ENCODE assay signal across 17 mouse cellular contexts in genomic region chr10:39908768-39909441, GRCm38 (mm10). TPM values are rescaled to one million over a fixed set of nuclear protein-coding genes. Genes with fewer than 3 reads are reported as not detected.
DNase-seq lines count a peak whose midpoint lies in the region; ATAC-seq and TF ChIP-seq lines count a peak whose summit lies in the region.
"Had no signal": no experiment of that assay in that cellular context is flagged by ENCODE, and none has a peak within 500 bp of the region (broad histone marks: within the 10 kb centered on the region; RNA-seq: fewer than 3 reads in every experiment).

No protein-coding gene starts in this region.

- peak overlapping the region; percentile 48 for H3K4me2 ChIP-seq in heart, embryonic 14.5 days (ENCODE audit: low read length)
- peak overlapping the region; percentile 14; the same call in 1 of the 2 replicates for H3K4me2 ChIP-seq in intestine, embryonic 15.5 days (replicated peaks)
- 0 out of 2 replicates have a peak overlapping the region, but pooled peaks have one; percentile 9 for H3K4me2 ChIP-seq in stomach, postnatal 0 days (replicated peaks; ENCODE audit: low read depth)
- H3K4me2 ChIP-seq in kidney, embryonic 16.5 days (replicated peaks; ENCODE audit: low read depth, low read length) = no peak overlapping the region
- H3K4me2 ChIP-seq: kidney, embryonic 15.5 days had no signal

- ATAC-seq in heart, embryonic 14.5 days (ENCODE audit: insufficient number of reproducible peaks, insufficient read depth, low FRiP score, low read depth) = no peak
- peak; percentile 18; the same call in 1 of the 2 replicates for ATAC-seq in intestine, embryonic 15.5 days
- no peak for ATAC-seq in stomach, postnatal 0 days (ENCODE audit: low FRiP score, low TSS enrichment)
- no peak for ATAC-seq in kidney, embryonic 16.5 days (ENCODE audit: low FRiP score, low TSS enrichment)
- ATAC-seq: Patski had no signal

- TF ChIP-seq EP300 in stomach, postnatal 0 days (optimal IDR thresholded peaks at IDR 0.05) = no peak

- no peaks in the 10 kb centered on the region for H3K36me3 ChIP-seq in heart, embryonic 14.5 days (ENCODE audit: control insufficient read depth, insufficient read depth, low read length)
- no peaks in the 10 kb centered on the region for H3K36me3 ChIP-seq in spleen, adult 2 months (ENCODE audit: control insufficient read depth, insufficient read depth, low read length)
- no peaks in the 10 kb centered on the region for H3K36me3 ChIP-seq in intestine, embryonic 15.5 days
- H3K36me3 ChIP-seq in stomach, postnatal 0 days (ENCODE audit: control insufficient read depth, insufficient read depth, low read length) = no peaks in the 10 kb centered on the region
- no peaks in the 10 kb centered on the region for H3K36me3 ChIP-seq in kidney, embryonic 16.5 days (ENCODE audit: insufficient read depth, low read length)
- H3K36me3 ChIP-seq: kidney, embryonic 15.5 days had no signal

- DNase-seq in heart, postnatal 10 days = no peak
- DNase-seq in spleen, adult 2 months (ENCODE audit: low read depth in 1 of 2, low spot score in 2 of 2) = no peak
- no peak for DNase-seq in spleen, postnatal 36 days (ENCODE audit: low spot score in 2 of 2)
- DNase-seq in stomach, postnatal 0 days (ENCODE audit: low spot score) = no peak
- DNase-seq in left cerebral cortex, adult 2 months (ENCODE audit: extremely low spot score in 1 of 2, low spot score in 2 of 2) = no peak
- DNase-seq: adrenal gland, adult 8-10 months; heart, adult 18-20 months; lung, postnatal 4 days had no signal

- intact Hi-C loops in heart, postnatal 10 days (cut with DNase I) = no loop called here
- intact Hi-C loops in left cerebral cortex, adult 2 months (cut with DNase I) = no loop called here

- no peak for TF ChIP-seq POLR2A in spleen, adult 2 months (IDR thresholded peaks at IDR 0.05; ENCODE audit: low read depth, low read length)

- H3K9me3 ChIP-seq in heart, embryonic 14.5 days (ENCODE audit: control insufficient read depth, low read length) = no peaks in the 10 kb centered on the region
- no peaks in the 10 kb centered on the region for H3K9me3 ChIP-seq in intestine, embryonic 15.5 days
- H3K9me3 ChIP-seq in stomach, postnatal 0 days (ENCODE audit: control insufficient read depth, low read length) = no peaks in the 10 kb centered on the region
- H3K9me3 ChIP-seq in kidney, embryonic 16.5 days (ENCODE audit: low read length) = no peaks in the 10 kb centered on the region
- H3K9me3 ChIP-seq: kidney, embryonic 15.5 days had no signal

- no peaks in the 10 kb centered on the region for H3K27me3 ChIP-seq in heart, embryonic 14.5 days (ENCODE audit: control insufficient read depth, insufficient read depth, low read length)
- no peaks in the 10 kb centered on the region for H3K27me3 ChIP-seq in spleen, adult 2 months (ENCODE audit: control insufficient read depth, insufficient read depth, low read length)
- no peaks in the 10 kb centered on the region for H3K27me3 ChIP-seq in intestine, embryonic 15.5 days (replicated peaks)
- no peaks in the 10 kb centered on the region for H3K27me3 ChIP-seq in stomach, postnatal 0 days (ENCODE audit: control insufficient read depth, insufficient read depth, low read length)
- H3K27me3 ChIP-seq in kidney, embryonic 16.5 days (ENCODE audit: insufficient read depth, low read length) = no peaks in the 10 kb centered on the region
- H3K27me3 ChIP-seq: kidney, embryonic 15.5 days; Patski had no signal

- no peak overlapping the region for H3K27ac ChIP-seq in heart, embryonic 14.5 days (replicated peaks in 1 of 2; ENCODE audit: control insufficient read depth in 1 of 2, insufficient read depth in 1 of 2, low read depth in 2 of 2, low read length in 2 of 2)
- no peak overlapping the region for H3K27ac ChIP-seq in spleen, adult 2 months (ENCODE audit: insufficient read depth, low read length)
- H3K27ac ChIP-seq in intestine, embryonic 15.5 days = 0 out of 2 replicates have a peak overlapping the region, but pooled peaks have one; percentile 17
- no peak overlapping the region for H3K27ac ChIP-seq in stomach, postnatal 0 days (replicated peaks)
- H3K27ac ChIP-seq in left cerebral cortex, adult 2 months = no peak overlapping the region
- no peak overlapping the region for H3K27ac ChIP-seq in kidney, embryonic 16.5 days (ENCODE audit: low read length)
- H3K27ac ChIP-seq: kidney, embryonic 15.5 days had no signal

- no peak for TF ChIP-seq CTCF in spleen, adult 2 months (IDR thresholded peaks at IDR 0.05; ENCODE audit: extremely low read depth, insufficient read depth, insufficient read length, insufficient replicate concordance)
- TF ChIP-seq CTCF in stomach, postnatal 0 days (IDR thresholded peaks at IDR 0.05; ENCODE audit: low read depth) = no peak
- no peak for TF ChIP-seq CTCF in left cerebral cortex, adult 2 months (IDR thresholded peaks at IDR 0.05)

- peak overlapping the region; percentile 18 to 20; a peak in 2 of 4 replicates for H3K4me3 ChIP-seq in heart, embryonic 14.5 days (ENCODE audit: control insufficient read depth in 1 of 2, insufficient read depth in 1 of 2, low read depth in 1 of 2, low read length in 2 of 2)
- peak overlapping the region; percentile 43; the same call in 1 of the 2 replicates for H3K4me3 ChIP-seq in spleen, adult 2 months (ENCODE audit: extremely low read depth, insufficient read depth, insufficient read length)
- no peak overlapping the region for H3K4me3 ChIP-seq in intestine, embryonic 15.5 days (replicated peaks)
- H3K4me3 ChIP-seq in stomach, postnatal 0 days (ENCODE audit: low read depth, low read length) = no peak overlapping the region
- H3K4me3 ChIP-seq in left cerebral cortex, adult 2 months = no peak overlapping the region
- no peak overlapping the region for H3K4me3 ChIP-seq in kidney, embryonic 16.5 days (ENCODE audit: low read length)
- H3K4me3 ChIP-seq: kidney, embryonic 15.5 days had no signal

- H3K9ac ChIP-seq in heart, embryonic 14.5 days (ENCODE audit: low read length) = no peak overlapping the region; the same call in 1 of the 2 replicates
- no peak overlapping the region for H3K9ac ChIP-seq in intestine, embryonic 15.5 days
- no peak overlapping the region for H3K9ac ChIP-seq in stomach, postnatal 0 days (ENCODE audit: low read length)
- H3K9ac ChIP-seq in kidney, embryonic 16.5 days (replicated peaks; ENCODE audit: low read length) = no peak overlapping the region
- H3K9ac ChIP-seq: kidney, embryonic 15.5 days had no signal

- H3K4me1 ChIP-seq in heart, embryonic 14.5 days (ENCODE audit: control insufficient read depth in 2 of 2, insufficient read depth in 2 of 2, low read length in 2 of 2) = no peaks in the 10 kb centered on the region
- H3K4me1 ChIP-seq in spleen, adult 2 months (ENCODE audit: control insufficient read depth, insufficient read depth, insufficient read length) = no peaks in the 10 kb centered on the region
- H3K4me1 ChIP-seq in intestine, embryonic 15.5 days (replicated peaks) = 0 out of 2 replicates have a peak, but pooled peaks cover 3% of the 10 kb centered on the region
- no peaks in the 10 kb centered on the region for H3K4me1 ChIP-seq in stomach, postnatal 0 days (replicated peaks; ENCODE audit: control insufficient read depth, insufficient read depth)
- H3K4me1 ChIP-seq in kidney, embryonic 16.5 days (ENCODE audit: insufficient read depth, low read length) = peaks cover 6% of the 10 kb centered on the region

- 46% methylated on average over 13 of the region's 13 CpGs for WGBS in heart, embryonic 14.5 days
- WGBS in spleen, adult 2 months = 54% methylated on average over 13 of the region's 13 CpGs
- 58% methylated on average over 13 of the region's 13 CpGs for WGBS in intestine, embryonic 15.5 days
- WGBS in stomach, postnatal 0 days = 52% methylated on average over 13 of the region's 13 CpGs
- WGBS in kidney, embryonic 16.5 days = 66% methylated on average over 13 of the region's 13 CpGs

RNA-seq across cellular contexts. Expression of gene Mfsd4b4, which starts 9.9 kb away (rescaled TPM):
- polyA plus RNA-seq in heart, embryonic 14.5 days (2014; fragmentation: Nextera tagmentation; extraction: Ambion mirVana) = 4.1 and 5.0 TPM in 2 replicates
- total RNA-seq in heart, postnatal 10 days (2021) = 1 to 10 TPM; 3.3 to 3.8 TPM
- 1.6 TPM in 2 replicates for polyA plus RNA-seq in spleen, adult 2 months (2012; rRNA removed)
- polyA plus RNA-seq in intestine, embryonic 15.5 days (2015; fragmentation: Nextera tagmentation; extraction: Ambion mirVana) = 3.3 TPM in 2 replicates
- 1.8 and 1.9 TPM in 2 replicates for polyA plus RNA-seq in stomach, postnatal 0 days (2015; fragmentation: Nextera tagmentation; extraction: Ambion mirVana)
- 1 to 10 TPM; 7.1 to 9.1 TPM for total RNA-seq in left cerebral cortex, adult 2 months (2021)
- 4.9 and 5.1 TPM in 2 replicates for polyA plus RNA-seq in kidney, embryonic 16.5 days (2015; fragmentation: Nextera tagmentation; extraction: Ambion mirVana)

RNA-seq across cellular contexts. Expression of gene Mfsd4b2, which starts 17.8 kb away (rescaled TPM):
- not detected in 2 replicates for polyA plus RNA-seq in heart, embryonic 14.5 days (2014; fragmentation: Nextera tagmentation; extraction: Ambion mirVana)
- total RNA-seq in heart, postnatal 10 days (2021) = under 1 TPM; 0.14 to 0.20 TPM
- polyA plus RNA-seq in spleen, adult 2 months (2012; rRNA removed) = not detected in 2 replicates
- 1.0 and 1.4 TPM in 2 replicates for polyA plus RNA-seq in intestine, embryonic 15.5 days (2015; fragmentation: Nextera tagmentation; extraction: Ambion mirVana)
- polyA plus RNA-seq in stomach, postnatal 0 days (2015; fragmentation: Nextera tagmentation; extraction: Ambion mirVana) = not detected in 2 replicates
- total RNA-seq in left cerebral cortex, adult 2 months (2021) = under 1 TPM; 0.35 to 0.38 TPM
- not detected in 2 replicates for polyA plus RNA-seq in kidney, embryonic 16.5 days (2015; fragmentation: Nextera tagmentation; extraction: Ambion mirVana)
- total RNA-seq: monocyte, adult 5-6 weeks had no signal
- polyA plus RNA-seq: C2C12; frontal cortex, adult 2 months; kidney, embryonic 15.5 days; limb, embryonic 11.5 days had no signal

RNA-seq across cellular contexts. Expression of gene Mfsd4b3, which starts 51.0 kb away (rescaled TPM):
- 1.1 and 1.5 TPM in 2 replicates for polyA plus RNA-seq in heart, embryonic 14.5 days (2014; fragmentation: Nextera tagmentation; extraction: Ambion mirVana)
- total RNA-seq in heart, postnatal 10 days (2021) = 1 to 10 TPM in 1 of 2 experiments, under 1 TPM in 1; 0.93 to 1.6 TPM
- polyA plus RNA-seq in spleen, adult 2 months (2012; rRNA removed) = 0.05 and 0.06 TPM in 2 replicates
- 5.5 and 5.6 TPM in 2 replicates for polyA plus RNA-seq in intestine, embryonic 15.5 days (2015; fragmentation: Nextera tagmentation; extraction: Ambion mirVana)
- polyA plus RNA-seq in stomach, postnatal 0 days (2015; fragmentation: Nextera tagmentation; extraction: Ambion mirVana) = 1.3 and 1.7 TPM in 2 replicates
- under 1 TPM in 1 of 2 experiments, not detected in 1; 0.32 TPM for total RNA-seq in left cerebral cortex, adult 2 months (2021)
- polyA plus RNA-seq in kidney, embryonic 16.5 days (2015; fragmentation: Nextera tagmentation; extraction: Ambion mirVana) = 3.6 and 4.0 TPM in 2 replicates
- polyA plus RNA-seq: frontal cortex, adult 2 months had no signal

Comparison
In these comparisons a context has a peak if more than half of its experiments do, and no peak if none do; other contexts are left out.
1. H3K4me3 ChIP-seq: peak in heart, embryonic 14.5 days (2 of 2) and spleen, adult 2 months (single experiment); none in intestine, embryonic 15.5 days (single experiment), stomach, postnatal 0 days (single experiment), left cerebral cortex, adult 2 months (single experiment) and kidney, embryonic 16.5 days (single experiment).